Mouse (Mus musculus) gastrocnemius, postnatal 25 days (tissue): ENCODE measurements at regions not wholly inside any gene's neighbourhood (a gene's known extent, or its start where the extent isn't known, plus 50 kb on each side); places are given as distances from the start of the nearest gene placed in this dataset.

Source experiments
- DNase-seq: peaks from one replicate; pipeline ENCODE4 v3.0.0; 2022

GRCm38 (mm10) chr14:37296531-37296930 lies 161.5 kb upstream of the Ghitm start:
- no peak for DNase-seq

DNA sequence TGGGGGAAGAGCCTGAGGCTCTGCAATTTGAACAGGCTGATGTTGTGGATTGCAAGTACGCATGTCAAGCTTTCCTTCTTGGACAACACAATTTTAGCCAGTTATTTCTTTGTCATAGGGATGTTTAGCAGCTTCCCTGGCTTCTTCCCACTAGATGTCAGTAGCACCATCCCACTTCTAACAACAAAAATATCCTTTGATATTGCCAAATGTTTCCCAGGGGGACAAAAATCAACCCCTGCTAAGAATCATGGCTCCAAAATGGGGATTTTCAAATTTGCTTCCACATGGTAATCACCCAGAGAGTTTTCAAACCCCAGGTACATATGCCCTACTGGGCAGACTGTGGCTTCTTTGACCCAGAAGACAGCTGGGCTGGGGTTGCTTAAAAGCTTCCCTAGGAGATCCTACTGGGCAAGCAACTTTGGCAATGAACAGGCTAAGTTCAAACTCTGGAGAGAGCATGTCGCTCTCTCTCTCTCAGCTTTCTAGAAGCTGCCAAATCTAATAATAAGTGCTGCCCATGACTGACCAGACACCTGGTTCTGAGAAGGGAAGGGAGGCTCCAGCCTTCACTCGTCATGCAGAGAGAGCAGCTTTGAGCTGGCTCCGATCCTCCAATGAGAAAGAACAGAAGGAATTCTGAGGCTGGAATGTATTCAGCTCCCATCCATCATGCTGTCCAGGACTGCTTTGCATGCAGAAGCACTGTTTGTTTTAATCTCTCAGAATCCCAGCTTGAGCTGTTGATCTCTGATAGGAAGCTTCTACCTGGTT lies 157.2 kb upstream of the Ghitm start:
- no peak for DNase-seq

- no peak for DNase-seq
Observed at GRCm38 (mm10) chr14:37284391-37284790, 149.3 kb upstream of the Ghitm start.

DNA sequence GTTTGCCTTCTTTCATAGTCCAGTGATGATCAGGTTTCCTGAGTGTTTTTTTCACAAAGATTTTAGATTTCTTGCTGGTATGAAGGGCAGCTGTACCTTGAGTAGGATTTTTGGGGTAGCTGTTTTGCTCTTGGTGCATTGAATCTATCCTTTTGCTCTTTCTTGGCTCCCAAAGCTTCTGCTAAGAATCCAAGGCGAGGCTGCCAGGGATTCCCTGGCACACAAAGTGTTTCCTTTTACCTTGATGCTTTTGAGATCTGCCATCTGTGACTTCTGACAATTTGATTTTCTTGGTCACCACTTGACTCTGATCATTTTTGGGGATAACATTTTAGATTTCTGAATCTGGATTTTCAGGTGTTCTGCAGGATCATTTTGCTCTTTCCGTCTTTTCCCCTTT lies 144.3 kb upstream of the Ghitm start:
- no peak for DNase-seq

GRCm38 (mm10) chr14:37276728-37277695 lies 141.9 kb upstream of the Ghitm start:
- no peak for DNase-seq

- no peak for DNase-seq
Observed at GRCm38 (mm10) chr14:37272063-37272462, 137.0 kb upstream of the Ghitm start.

GRCm38 (mm10) chr14:37271015-37271933 lies 136.2 kb upstream of the Ghitm start:
- no peak for DNase-seq

- no peak for DNase-seq
Observed at GRCm38 (mm10) chr14:37269920-37270319, 134.8 kb upstream of the Ghitm start.

- DNase-seq = peak; percentile 34
Observed at GRCm38 (mm10) chr14:37238632-37239032, 103.6 kb upstream of the Ghitm start.

DNA sequence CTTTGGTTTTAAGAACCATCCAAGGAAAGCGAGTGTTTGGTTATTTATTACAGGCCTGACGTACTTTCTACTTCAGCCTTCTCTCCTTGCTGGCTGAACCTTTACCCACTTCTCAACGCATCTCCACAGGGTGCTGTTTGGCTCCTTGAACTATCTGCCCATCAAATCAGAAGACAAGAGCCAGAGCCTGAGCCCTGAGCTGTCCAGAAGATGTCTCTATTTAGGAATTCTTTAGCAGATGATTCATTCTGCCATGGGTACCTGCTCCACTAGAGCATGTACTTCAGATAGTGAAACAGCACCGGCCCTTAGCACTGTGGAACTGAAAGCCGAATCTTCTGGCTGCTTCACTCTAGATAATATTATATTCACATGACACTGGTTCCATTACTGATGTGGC lies 102.1 kb upstream of the Ghitm start:
- DNase-seq = no peak

DNA sequence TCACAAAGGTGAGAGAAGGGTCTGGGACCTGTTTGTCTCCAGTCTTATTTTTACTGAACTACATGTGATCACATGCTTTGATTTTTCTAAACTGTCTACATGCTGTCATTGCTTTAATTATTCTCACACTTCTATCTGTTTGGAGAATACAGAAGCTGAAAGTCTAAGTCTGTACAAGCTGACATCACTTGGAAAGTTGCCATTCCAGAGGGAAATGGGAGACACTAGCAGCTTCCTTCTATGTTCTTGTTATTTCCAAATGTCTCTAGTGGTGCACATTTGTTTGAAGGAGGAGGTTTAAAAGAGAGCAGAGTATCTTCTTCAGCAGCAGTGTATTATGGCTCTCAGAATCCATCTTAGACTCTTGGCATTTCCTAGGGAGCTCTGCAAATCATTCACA lies 73.2 kb upstream of the Ghitm start:
- DNase-seq = no peak

DNA sequence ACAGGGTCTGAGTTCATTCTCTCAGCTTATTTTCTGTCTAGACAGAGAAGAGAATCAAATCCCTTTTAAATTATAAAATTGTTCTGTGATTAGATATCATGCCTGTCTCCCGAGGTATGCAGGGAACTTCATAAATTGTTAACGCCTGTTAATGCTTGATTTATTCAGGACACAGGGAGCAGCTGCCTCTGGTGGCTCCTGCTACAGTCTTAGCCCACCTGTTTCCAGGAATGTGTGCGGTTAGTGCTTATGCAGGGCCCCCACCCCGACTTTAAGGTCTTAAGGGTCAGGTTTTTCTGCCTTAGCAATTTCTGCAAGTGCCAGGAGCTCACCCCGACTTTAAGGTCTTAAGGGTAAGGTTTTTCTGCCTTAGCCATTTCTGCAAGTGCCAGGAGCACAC lies 54.7 kb upstream of the Ghitm start:
- no peak for DNase-seq
